Mouse (Mus musculus): Measurements from ENCODE around the gene Bend5. TPM values are rescaled to one million over a fixed set of nuclear protein-coding genes. Genes with fewer than 3 reads are reported as not detected.

Gene Bend5
- polyA plus RNA-seq, 1 experiment from 2014 or later = 63.6 TPM

DNA sequence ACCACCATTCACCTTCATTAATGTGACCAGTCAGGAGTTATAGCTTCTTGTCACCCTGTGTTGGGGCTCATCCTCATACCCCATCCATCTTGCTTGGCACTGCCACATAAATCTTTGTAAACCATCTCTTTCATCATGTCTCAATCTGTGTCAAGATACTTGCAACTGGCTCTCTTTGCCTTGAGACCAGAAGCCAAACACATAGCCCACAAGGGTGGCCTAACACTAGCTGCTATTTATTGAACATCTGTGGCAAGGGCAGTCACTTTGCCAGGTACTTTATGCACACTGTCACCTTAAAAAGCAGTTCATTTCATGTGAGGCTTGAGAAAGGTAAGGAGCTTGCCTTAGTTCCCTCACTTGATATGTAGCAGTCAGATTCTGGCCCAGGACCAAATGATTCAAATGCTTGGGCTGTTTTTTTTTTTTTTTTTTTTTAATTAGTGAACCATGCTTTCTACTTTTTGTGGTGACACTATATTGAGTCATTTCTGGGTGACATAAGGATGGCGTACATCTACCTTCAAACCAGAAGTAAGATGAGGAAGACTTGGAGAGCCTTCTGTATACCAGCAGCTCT, 9.7 kb downstream of the Bend5 start:
- DNase-seq (ENCODE audit: low spot score) = no peak
- 94% methylated on average over 1 of the region's 1 CpGs for WGBS

DNA sequence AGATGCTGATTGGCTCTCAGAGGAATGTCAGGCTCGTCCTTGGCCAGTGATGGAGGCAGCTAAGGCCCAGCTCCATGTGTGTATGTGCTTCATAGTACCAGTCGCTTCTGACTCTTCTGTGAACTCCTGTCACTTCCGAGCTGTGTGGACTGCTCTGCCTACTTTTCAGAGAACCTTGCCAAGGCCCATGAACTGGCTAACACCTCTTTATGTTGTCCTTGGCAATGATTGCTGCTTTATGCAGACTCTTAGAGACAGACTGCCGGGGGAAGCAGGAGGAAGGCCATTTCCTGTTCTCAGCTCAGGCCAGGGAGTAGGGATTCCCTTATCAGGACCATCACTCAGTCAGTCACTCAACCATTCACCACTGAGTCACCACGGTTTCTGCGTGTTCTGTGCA, 10.4 kb downstream of the Bend5 start:
- no peak overlapping the region for H3K27ac ChIP-seq (replicated peaks; ENCODE audit: low read depth, low read length)
- ATAC-seq (ENCODE audit: low read depth) (no peak), DNase-seq (ENCODE audit: low spot score) (peak; percentile 40)
- no peak overlapping the region; the same call in 1 of the 2 replicates for H3K4me2 ChIP-seq (ENCODE audit: low read depth, low read length)
- H3K36me3 ChIP-seq (ENCODE audit: control insufficient read depth, insufficient read depth, low read length) = peaks cover 30% of the 10 kb centered on the region
- peaks cover 30% of the 10 kb centered on the region for H3K4me1 ChIP-seq (ENCODE audit: control insufficient read depth, insufficient read depth, low read length)
- H3K9ac ChIP-seq (ENCODE audit: low read depth, low read length) = no peak overlapping the region
- H3K27me3 ChIP-seq (replicated peaks; ENCODE audit: control insufficient read depth, insufficient read depth, low read length) = no peaks in the 10 kb centered on the region
- H3K4me3 ChIP-seq (ENCODE audit: low read depth, low read length) = no peak overlapping the region
- WGBS = 62% methylated on average over 5 of the region's 6 CpGs
- H3K9me3 ChIP-seq (ENCODE audit: control insufficient read depth, low read length) = no peaks in the 10 kb centered on the region

More for the DNA sequence above, 9.7 kb downstream of the Bend5 start:
- ATAC-seq (ENCODE audit: low read depth) = no peak
- Histone ChIP-seq H3K4me1 (ENCODE audit: control insufficient read depth, insufficient read depth, low read length) (peaks cover 30% of the 10 kb centered on the region), H3K36me3 (ENCODE audit: control insufficient read depth, insufficient read depth, low read length) (peaks cover 29% of the 10 kb centered on the region), H3K9me3 (ENCODE audit: control insufficient read depth, low read length) (no peaks in the 10 kb centered on the region), H3K27me3 (replicated peaks; ENCODE audit: control insufficient read depth, insufficient read depth, low read length) (no peaks in the 10 kb centered on the region), H3K4me2 (ENCODE audit: low read depth, low read length) (no peak overlapping the region), H3K4me3 (ENCODE audit: low read depth, low read length) (no peak overlapping the region), H3K9ac (ENCODE audit: low read depth, low read length) (no peak overlapping the region), H3K27ac (replicated peaks; ENCODE audit: low read depth, low read length) (no peak overlapping the region)

DNA sequence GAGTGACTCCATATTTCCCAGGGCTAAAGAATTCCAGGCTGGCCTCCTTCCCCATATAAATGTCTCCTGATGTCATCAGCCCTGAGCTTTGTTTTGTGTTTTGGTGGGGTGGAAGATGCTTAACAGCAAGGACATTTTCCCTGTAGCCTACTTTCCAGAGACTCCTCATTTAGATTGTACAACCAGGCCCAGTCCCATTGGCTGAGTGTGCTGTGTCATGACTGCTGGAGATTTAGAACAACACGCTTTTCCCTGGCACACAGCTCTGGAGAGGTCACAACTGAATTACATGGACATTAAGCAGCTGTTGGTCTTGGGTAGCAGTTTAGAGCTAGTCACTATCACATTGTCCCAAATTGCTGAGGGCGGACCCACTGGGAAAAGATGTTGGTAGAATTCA, 16.4 kb downstream of the Bend5 start:
- no peak for DNase-seq (ENCODE audit: low spot score)
- 87% methylated on average over 2 of the region's 2 CpGs for WGBS
- H3K9ac ChIP-seq (ENCODE audit: low read depth, low read length) = no peak overlapping the region
- ATAC-seq (ENCODE audit: low read depth) = no peak
- H3K9me3 ChIP-seq (ENCODE audit: control insufficient read depth, low read length) = no peaks in the 10 kb centered on the region
- H3K36me3 ChIP-seq (ENCODE audit: control insufficient read depth, insufficient read depth, low read length) = peaks cover 56% of the 10 kb centered on the region
- H3K4me3 ChIP-seq (ENCODE audit: low read depth, low read length) = no peak overlapping the region
- no peak overlapping the region for H3K27ac ChIP-seq (replicated peaks; ENCODE audit: low read depth, low read length)
- no peak overlapping the region for H3K4me2 ChIP-seq (ENCODE audit: low read depth, low read length)
- H3K4me1 ChIP-seq (ENCODE audit: control insufficient read depth, insufficient read depth, low read length) = peaks cover 5% of the 10 kb centered on the region; the same call in 1 of the 2 replicates
- no peaks in the 10 kb centered on the region for H3K27me3 ChIP-seq (replicated peaks; ENCODE audit: control insufficient read depth, insufficient read depth, low read length)

DNA sequence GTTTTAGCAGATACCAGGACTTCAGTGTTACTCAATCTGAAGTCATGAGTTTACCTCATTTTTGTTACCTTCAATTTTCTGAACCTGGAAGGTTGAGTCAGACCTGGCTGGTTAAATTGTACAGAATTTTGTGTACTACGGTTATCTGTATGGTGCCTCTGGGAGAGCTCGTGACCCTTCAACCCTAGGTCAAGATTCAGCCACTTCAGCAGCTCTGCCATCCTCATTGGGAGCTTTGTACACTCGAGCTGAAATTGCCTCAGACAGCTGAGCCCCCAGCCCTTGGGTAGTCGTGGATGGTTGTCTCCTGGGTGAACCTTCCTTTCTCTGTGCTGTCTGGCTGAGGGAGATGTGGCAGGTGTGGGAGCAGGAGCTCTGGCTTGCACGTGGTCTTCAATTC, 17.2 kb downstream of the Bend5 start:
- peaks cover 5% of the 10 kb centered on the region; the same call in 1 of the 2 replicates for H3K4me1 ChIP-seq (ENCODE audit: control insufficient read depth, insufficient read depth, low read length)
- H3K4me3 ChIP-seq (ENCODE audit: low read depth, low read length) = no peak overlapping the region
- 0 out of 2 replicates have a peak, but pooled peaks have one; percentile 17 for ATAC-seq (ENCODE audit: low read depth)
- H3K27me3 ChIP-seq (replicated peaks; ENCODE audit: control insufficient read depth, insufficient read depth, low read length) = no peaks in the 10 kb centered on the region
- no peaks in the 10 kb centered on the region for H3K9me3 ChIP-seq (ENCODE audit: control insufficient read depth, low read length)
- no peak for DNase-seq (ENCODE audit: low spot score)
- no peak overlapping the region for H3K4me2 ChIP-seq (ENCODE audit: low read depth, low read length)
- no peak overlapping the region for H3K9ac ChIP-seq (ENCODE audit: low read depth, low read length)
- H3K36me3 ChIP-seq (ENCODE audit: control insufficient read depth, insufficient read depth, low read length) = peaks cover 64% of the 10 kb centered on the region
- 78% methylated on average over 5 of the region's 5 CpGs for WGBS
- H3K27ac ChIP-seq (replicated peaks; ENCODE audit: low read depth, low read length) = no peak overlapping the region

DNA sequence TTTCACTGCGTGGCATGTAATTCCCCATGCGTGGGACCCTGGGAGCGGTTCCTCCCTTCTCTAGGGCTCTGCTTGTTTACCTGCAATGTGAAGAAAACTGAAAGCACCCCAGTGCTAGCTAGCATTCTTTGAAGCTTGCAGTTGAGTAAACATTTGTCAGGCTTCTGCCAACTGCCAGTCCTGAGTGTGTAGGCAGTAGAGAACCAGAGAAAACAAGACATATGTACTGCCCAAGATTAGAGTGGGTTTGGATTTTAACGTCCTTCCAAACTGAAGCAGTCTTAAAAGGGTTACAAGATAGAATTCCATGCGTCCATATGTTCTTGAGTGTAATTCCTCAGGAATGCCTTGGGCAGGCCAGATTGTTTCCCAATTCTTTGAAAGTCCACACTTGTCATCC, 17.6 kb downstream of the Bend5 start:
- peaks cover 68% of the 10 kb centered on the region for H3K36me3 ChIP-seq (ENCODE audit: control insufficient read depth, insufficient read depth, low read length)
- H3K9me3 ChIP-seq (ENCODE audit: control insufficient read depth, low read length) = no peaks in the 10 kb centered on the region
- H3K4me3 ChIP-seq (ENCODE audit: low read depth, low read length) = no peak overlapping the region
- H3K27me3 ChIP-seq (replicated peaks; ENCODE audit: control insufficient read depth, insufficient read depth, low read length) = no peaks in the 10 kb centered on the region
- peaks cover 5% of the 10 kb centered on the region; the same call in 1 of the 2 replicates for H3K4me1 ChIP-seq (ENCODE audit: control insufficient read depth, insufficient read depth, low read length)
- H3K4me2 ChIP-seq (ENCODE audit: low read depth, low read length) = no peak overlapping the region
- ATAC-seq (ENCODE audit: low read depth) (no peak), DNase-seq (ENCODE audit: low spot score) (no peak)
- no peak overlapping the region for H3K27ac ChIP-seq (replicated peaks; ENCODE audit: low read depth, low read length)
- 61% methylated on average over 5 of the region's 5 CpGs for WGBS
- H3K9ac ChIP-seq (ENCODE audit: low read depth, low read length) = no peak overlapping the region

- Histone ChIP-seq H3K36me3 (ENCODE audit: control insufficient read depth, insufficient read depth, low read length) (peaks cover 40% of the 10 kb centered on the region), H3K4me2 (ENCODE audit: low read depth, low read length) (no peak overlapping the region), H3K27ac (replicated peaks; ENCODE audit: low read depth, low read length) (no peak overlapping the region), H3K27me3 (replicated peaks; ENCODE audit: control insufficient read depth, insufficient read depth, low read length) (no peaks in the 10 kb centered on the region), H3K9me3 (ENCODE audit: control insufficient read depth, low read length) (no peaks in the 10 kb centered on the region), H3K4me3 (ENCODE audit: low read depth, low read length) (no peak overlapping the region), H3K4me1 (ENCODE audit: control insufficient read depth, insufficient read depth, low read length) (peaks cover 21% of the 10 kb centered on the region), H3K9ac (ENCODE audit: low read depth, low read length) (no peak overlapping the region)
- no peak for DNase-seq (ENCODE audit: low spot score)
- no peak for ATAC-seq (ENCODE audit: low read depth)
- 44% methylated on average over 1 of the region's 1 CpGs for WGBS
Observed at GRCm38 (mm10) chr4:111441709-111442108, 26.9 kb downstream of the Bend5 start.

DNA sequence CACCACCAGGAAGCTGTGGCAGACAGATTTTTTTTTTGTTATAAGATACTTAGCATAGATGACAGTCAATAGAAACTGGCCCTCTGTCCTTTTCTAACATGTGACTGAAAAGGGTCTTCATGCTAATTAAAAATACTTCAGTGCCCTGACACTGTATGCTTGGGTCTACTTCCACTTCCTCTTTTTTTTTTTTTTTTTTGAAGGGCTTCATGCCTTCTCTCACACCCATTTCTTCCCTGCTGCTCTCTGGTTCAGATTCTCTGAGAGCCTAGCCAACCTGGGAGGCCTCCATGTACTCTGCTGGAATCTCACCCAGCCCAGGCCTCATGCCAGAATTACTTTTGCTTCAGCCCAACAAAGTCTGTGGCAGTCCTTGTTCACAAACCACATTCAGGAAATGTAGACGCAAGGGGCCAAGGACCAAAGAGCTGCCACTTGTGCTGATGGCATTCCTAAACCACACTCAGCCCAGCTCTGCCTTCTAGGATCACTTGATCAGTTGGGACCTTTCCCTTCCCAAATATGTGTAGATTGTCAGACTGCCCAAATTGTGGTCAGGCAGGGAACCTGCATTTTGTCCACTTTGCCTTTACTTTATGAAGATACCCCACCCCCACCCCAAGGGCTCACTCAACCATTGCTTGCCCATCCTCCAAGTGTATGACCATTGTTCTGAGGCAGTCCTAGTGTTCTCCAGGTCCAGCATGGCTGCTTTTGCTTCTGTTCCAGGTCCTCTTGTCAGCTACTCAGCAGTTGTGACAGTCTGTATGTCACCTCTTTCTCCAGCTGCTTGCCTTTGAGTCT, 27.8 kb downstream of the Bend5 start:
- H3K36me3 ChIP-seq (ENCODE audit: control insufficient read depth, insufficient read depth, low read length) = peaks cover 37% of the 10 kb centered on the region
- no peak overlapping the region for H3K4me3 ChIP-seq (ENCODE audit: low read depth, low read length)
- 0 out of 2 replicates have a peak, but pooled peaks have one; percentile 30 for ATAC-seq (ENCODE audit: low read depth)
- 0 out of 2 replicates have a peak overlapping the region, but pooled peaks have one; percentile 14 for H3K9ac ChIP-seq (ENCODE audit: low read depth, low read length)
- no peaks in the 10 kb centered on the region for H3K9me3 ChIP-seq (ENCODE audit: control insufficient read depth, low read length)
- peak; percentile 60 for DNase-seq (ENCODE audit: low spot score)
- H3K27ac ChIP-seq (replicated peaks; ENCODE audit: low read depth, low read length) = peak overlapping the region; percentile 21; the same call in 1 of the 2 replicates
- H3K4me1 ChIP-seq (ENCODE audit: control insufficient read depth, insufficient read depth, low read length) = peaks cover 21% of the 10 kb centered on the region
- H3K4me2 ChIP-seq (ENCODE audit: low read depth, low read length) = no peak overlapping the region
- H3K27me3 ChIP-seq (replicated peaks; ENCODE audit: control insufficient read depth, insufficient read depth, low read length) = no peaks in the 10 kb centered on the region
- WGBS = 52% methylated on average over 1 of the region's 1 CpGs

DNA sequence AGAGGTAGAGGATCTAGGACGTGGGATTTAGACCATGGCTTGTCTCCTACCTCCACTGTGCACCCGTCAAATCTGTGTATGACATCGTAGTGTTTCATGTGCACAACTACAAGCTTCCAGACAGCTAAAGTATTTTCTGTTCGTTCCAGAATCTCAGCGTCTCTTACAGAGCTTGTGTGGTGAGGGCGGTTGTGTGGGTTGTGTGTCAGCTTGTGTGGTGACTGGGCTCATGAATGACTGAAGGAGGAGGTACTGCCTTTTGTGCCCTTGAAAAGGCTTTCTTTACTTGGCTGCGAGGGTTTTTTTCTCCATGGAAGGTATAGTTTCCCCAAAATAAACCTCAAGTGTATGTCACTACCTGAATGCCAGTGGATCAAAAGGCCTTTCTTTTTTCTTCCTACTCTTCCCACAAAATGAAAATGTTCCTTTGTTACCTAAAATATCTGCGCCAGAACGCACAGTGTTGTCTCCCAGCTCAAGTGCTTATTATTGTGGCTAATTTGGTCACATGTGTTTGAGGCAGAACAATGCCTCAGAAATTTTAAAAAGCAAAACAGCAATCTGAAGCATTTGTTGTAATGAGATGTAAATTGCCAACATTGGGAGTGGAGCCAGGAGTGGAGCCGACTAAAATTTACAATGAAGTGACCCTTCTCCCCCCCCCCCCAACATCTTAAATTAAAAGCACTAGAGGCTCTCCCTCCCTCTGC, 29.3 kb downstream of the Bend5 start:
- Histone ChIP-seq H3K9me3 (ENCODE audit: control insufficient read depth, low read length) (no peaks in the 10 kb centered on the region), H3K27me3 (replicated peaks; ENCODE audit: control insufficient read depth, insufficient read depth, low read length) (no peaks in the 10 kb centered on the region), H3K27ac (replicated peaks; ENCODE audit: low read depth, low read length) (peak overlapping the region; percentile 55; the same call in 1 of the 2 replicates), H3K9ac (ENCODE audit: low read depth, low read length) (no peak overlapping the region), H3K4me2 (ENCODE audit: low read depth, low read length) (no peak overlapping the region), H3K4me1 (ENCODE audit: control insufficient read depth, insufficient read depth, low read length) (peaks cover 21% of the 10 kb centered on the region), H3K36me3 (ENCODE audit: control insufficient read depth, insufficient read depth, low read length) (peaks cover 45% of the 10 kb centered on the region), H3K4me3 (ENCODE audit: low read depth, low read length) (no peak overlapping the region)
- DNase-seq (ENCODE audit: low spot score) (peak; percentile 41), ATAC-seq (ENCODE audit: low read depth) (no peak)
- 64% methylated on average over 10 of the region's 10 CpGs for WGBS
